16 mouse cellular contexts compared by ENCODE assay signal in genomic region chr4:102944325-102944724, GRCm38 (mm10). TPM values are rescaled to one million over a fixed set of nuclear protein-coding genes. Genes with fewer than 3 reads are reported as not detected.
"Had no signal": no experiment of that assay in that cellular context is flagged by ENCODE, and none has a peak within 500 bp of the region (broad histone marks: within the 10 kb centered on the region; RNA-seq: fewer than 3 reads in every experiment).

No protein-coding gene starts in this region.

- H3K36me3 ChIP-seq: limb, embryonic 15.5 days; liver, embryonic 13.5 days; lung, embryonic 15.5 days had no signal

- H3K9me3 ChIP-seq: limb, embryonic 15.5 days; liver, embryonic 13.5 days; lung, embryonic 15.5 days; midbrain, embryonic 13.5 days; neural tube, embryonic 15.5 days had no signal

- H3K27me3 ChIP-seq: limb, embryonic 15.5 days; liver, embryonic 13.5 days; lung, embryonic 15.5 days; midbrain, embryonic 13.5 days; neural tube, embryonic 15.5 days had no signal

- ATAC-seq: liver, postnatal 0 days; midbrain, embryonic 13.5 days had no signal

- H3K9ac ChIP-seq: limb, embryonic 15.5 days; liver, embryonic 13.5 days; liver, postnatal 0 days; lung, embryonic 15.5 days; midbrain, embryonic 13.5 days; neural tube, embryonic 15.5 days had no signal

- H3K4me1 ChIP-seq: limb, embryonic 15.5 days; liver, embryonic 13.5 days; lung, embryonic 15.5 days; neural tube, embryonic 15.5 days had no signal

- H3K4me2 ChIP-seq: limb, embryonic 15.5 days; liver, embryonic 13.5 days; lung, embryonic 15.5 days; midbrain, embryonic 13.5 days; neural tube, embryonic 15.5 days had no signal

- H3K4me3 ChIP-seq: limb, embryonic 15.5 days; liver, embryonic 13.5 days; lung, embryonic 15.5 days; midbrain, embryonic 13.5 days; myocyte; neural tube, embryonic 15.5 days had no signal

- H3K27ac ChIP-seq: limb, embryonic 15.5 days; liver, embryonic 13.5 days; lung, embryonic 15.5 days; macrophage; midbrain, embryonic 13.5 days; neural tube, embryonic 15.5 days; stomach, postnatal 0 days had no signal

- DNase-seq: kidney, postnatal 14 days; layer of hippocampus, postnatal 36 days; liver, embryonic 13.5 days; liver, postnatal 0 days; lung, postnatal 14 days; right cerebral cortex, adult 18-20 months; right cerebral cortex, postnatal 25 days; thymus, postnatal 4 days had no signal

RNA-seq across cellular contexts. Expression of gene Tctex1d1, which starts 34.1 kb away (rescaled TPM):
- polyA plus RNA-seq: limb, embryonic 15.5 days; liver, postnatal 0 days; macrophage; myocyte; small intestine, adult 2 months had no signal
